Mouse (Mus musculus) limb, embryonic 11.5 days (tissue): ENCODE measurements around the gene Ctsk. TPM values are rescaled to one million over a fixed set of nuclear protein-coding genes. Genes with fewer than 3 reads are reported as not detected.
A peak's percentile ranks its signal among the peaks of the same experiment; 100 is the strongest.

ENCODE experiments used
- ATAC-seq: fragments of 200-750 bp; cut with Nextera tagmentation; 2 replicates; pipeline ENCODE4 v1.8.0; 2017; ENCODE audit warnings: low read depth; ENCODE audit not compliant: insufficient number of reproducible peaks, low FRiP score, low TSS enrichment
- DNase-seq: peaks from one replicate; pipeline ENCODE4 v3.0.0-alpha.2; 2015; ENCODE audit warnings: low spot score
- H3K27ac ChIP-seq: fragments of 300-500 bp; sonication (generic); replicated peaks from 2 replicates; pipeline ENCODE4 v1.5.1; 2014; ENCODE audit warnings: low read depth, mild to moderate bottlenecking, low read length
- H3K27me3 ChIP-seq: fragments of 300-500 bp; sonication (generic); 2 replicates; pipeline ENCODE4 v1.6.1; 2014; ENCODE audit warnings: mild to moderate bottlenecking, low read length, mixed read lengths; ENCODE audit not compliant: control insufficient read depth, insufficient read depth
- H3K36me3 ChIP-seq: fragments of 300-500 bp; sonication (generic); 2 replicates; pipeline ENCODE4 v1.6.1; 2014; ENCODE audit warnings: mild to moderate bottlenecking, low read length, moderate library complexity, mixed read lengths; ENCODE audit not compliant: control insufficient read depth, insufficient read depth
- H3K4me1 ChIP-seq: fragments of 300-500 bp; sonication (generic); 2 replicates; pipeline ENCODE4 v1.6.1; 2014; ENCODE audit warnings: low read length, mixed read lengths; ENCODE audit not compliant: control insufficient read depth, insufficient read depth
- H3K4me2 ChIP-seq: fragments of 300-500 bp; sonication (generic); 2 replicates; pipeline ENCODE4 v1.6.1; 2014; ENCODE audit warnings: low read depth, mild to moderate bottlenecking, moderate library complexity; ENCODE audit not compliant: severe bottlenecking
- H3K4me3 ChIP-seq: fragments of 300-500 bp; sonication (generic); 2 replicates; pipeline ENCODE4 v1.5.1; 2014; ENCODE audit warnings: low read depth, low read length
- H3K9ac ChIP-seq: fragments of 300-500 bp; sonication (generic); 2 replicates; pipeline ENCODE4 v1.6.1; 2014; ENCODE audit warnings: mild to moderate bottlenecking, low read length
- H3K9me3 ChIP-seq: fragments of 300-500 bp; sonication (generic); 2 replicates; pipeline ENCODE4 v1.6.1; 2016; ENCODE audit warnings: low read length; ENCODE audit not compliant: control insufficient read depth
- WGBS: fragments of 180-500 bp; shearing (Covaris S2); extraction: QIAGEN DNeasy Blood & Tissue Kit; methylation state at CpG from one replicate; pipeline ENCODE4 v1.1.7; 2014; 5-methylcytosine and 5-hydroxymethylcytosine counted together
- polyA plus RNA-seq: library from polyadenylated mRNA; unstranded; fragments of >200 nt; fragmentation: Nextera tagmentation; extraction: Ambion mirVana; gene quantifications from 2 replicates; pipeline ENCODE4 v1.2.1, GENCODE M21; 2014

The Ctsk gene
- polyA plus RNA-seq, 1 experiment from 2014 or later: 4.2 TPM

DNA sequence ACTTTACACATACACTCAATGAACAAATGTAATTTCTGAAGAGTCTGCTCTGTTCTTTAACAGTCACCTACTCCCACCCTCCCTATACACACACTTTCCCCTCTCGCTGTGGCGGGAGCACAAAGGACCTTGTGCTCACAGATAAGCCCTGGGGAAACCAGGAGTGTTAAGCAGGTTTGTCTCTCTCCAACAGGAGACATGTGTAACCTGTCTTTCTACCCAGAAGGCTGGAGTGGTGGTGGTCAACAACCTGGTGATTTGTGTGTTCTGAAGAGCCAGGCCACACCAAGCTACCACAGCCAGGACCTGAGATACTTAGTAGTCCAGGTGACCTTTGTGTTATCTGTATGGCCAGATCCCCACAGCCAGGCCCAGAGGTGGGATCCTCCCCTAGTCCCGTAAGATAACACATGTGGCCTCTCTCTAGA lies 17.6 kb downstream of the Ctsk start:
- Histone ChIP-seq H3K27me3 (no peaks in the 10 kb centered on the region), H3K4me3 (no peak overlapping the region), H3K27ac (no peak overlapping the region), H3K4me2 (no peak overlapping the region), H3K4me1 (no peaks in the 10 kb centered on the region), H3K9me3 (no peaks in the 10 kb centered on the region), H3K9ac (no peak overlapping the region), H3K36me3 (no peaks in the 10 kb centered on the region)
- ATAC-seq (0 out of 2 replicates have a peak, but pooled peaks have one; percentile 44), DNase-seq (no peak)
- WGBS: 89% methylated on average over 3 of the region's 3 CpGs

DNA sequence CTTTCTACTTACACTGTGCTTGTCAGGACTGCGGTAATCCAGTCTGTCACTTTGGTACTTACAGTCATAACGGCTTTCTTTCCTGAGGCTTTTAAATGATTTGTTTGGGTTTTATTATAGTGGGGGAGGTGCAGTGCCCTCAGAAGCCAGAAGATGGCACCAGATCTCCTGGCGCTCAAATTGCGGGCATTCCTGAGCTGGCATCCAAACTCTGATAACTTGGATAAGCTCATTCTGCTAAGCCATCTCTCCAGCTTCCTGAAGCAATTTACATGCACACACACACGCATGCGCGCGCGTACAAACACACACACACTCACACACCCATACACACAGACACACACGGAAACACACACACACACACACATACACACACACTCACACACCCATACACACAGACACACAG lies 18.4 kb downstream of the Ctsk start:
- 24% methylated on average over 10 of the region's 10 CpGs for WGBS
- ATAC-seq (no peak), DNase-seq (peak; percentile 83)
- Histone ChIP-seq H3K27me3 (no peaks in the 10 kb centered on the region), H3K27ac (no peak overlapping the region), H3K4me1 (no peaks in the 10 kb centered on the region), H3K4me3 (no peak overlapping the region), H3K9me3 (no peaks in the 10 kb centered on the region), H3K4me2 (no peak overlapping the region), H3K9ac (no peak overlapping the region), H3K36me3 (no peaks in the 10 kb centered on the region)

DNA sequence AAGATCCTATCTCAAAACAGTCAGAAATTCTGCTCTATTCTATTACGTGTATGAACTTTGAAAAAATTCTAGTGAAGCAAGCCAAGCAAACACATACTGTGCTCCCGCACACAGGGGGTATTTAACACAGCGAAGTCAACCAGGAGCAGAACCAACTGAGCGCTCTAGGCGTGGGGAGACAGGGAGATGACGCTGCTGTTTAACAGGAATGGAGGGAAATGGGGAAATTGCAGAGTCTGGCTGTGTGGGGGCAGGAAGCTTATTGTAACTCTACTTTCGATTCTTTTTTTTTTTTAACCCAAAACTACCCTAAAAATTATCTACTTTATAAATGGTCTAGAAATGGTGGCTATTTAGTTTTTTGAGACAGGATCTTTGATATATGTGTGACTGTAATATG lies 19.8 kb downstream of the Ctsk start:
- DNase-seq: no peak
- Histone ChIP-seq H3K4me1 (no peaks in the 10 kb centered on the region), H3K27ac (no peak overlapping the region), H3K4me3 (no peak overlapping the region), H3K9me3 (no peaks in the 10 kb centered on the region), H3K27me3 (no peaks in the 10 kb centered on the region), H3K36me3 (no peaks in the 10 kb centered on the region), H3K9ac (no peak overlapping the region), H3K4me2 (no peak overlapping the region)
- 82% methylated on average over 7 of the region's 7 CpGs for WGBS
- no peak for ATAC-seq

DNA sequence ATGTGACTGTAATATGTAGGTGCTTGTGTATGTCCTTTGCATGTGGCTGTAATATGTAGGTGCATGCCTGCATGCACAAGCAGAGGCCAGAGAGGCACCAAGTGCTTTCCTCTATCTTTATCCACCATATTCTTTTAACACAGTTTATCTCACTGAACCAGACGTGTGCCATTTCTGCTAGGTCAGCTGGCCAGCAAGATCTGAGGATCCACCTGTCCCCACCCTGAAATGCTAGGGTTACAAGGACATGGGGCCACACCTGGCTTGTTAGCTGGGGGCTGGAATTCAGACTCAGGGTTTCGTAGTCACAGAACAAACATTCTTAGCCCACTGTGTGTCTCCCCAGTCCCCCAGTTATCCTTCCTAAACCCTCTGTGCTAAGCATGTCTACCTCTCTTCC lies 20.3 kb downstream of the Ctsk start:
- H3K4me2 ChIP-seq: no peak overlapping the region
- no peaks in the 10 kb centered on the region for H3K36me3 ChIP-seq
- no peak overlapping the region for H3K27ac ChIP-seq
- H3K9me3 ChIP-seq: no peaks in the 10 kb centered on the region
- H3K27me3 ChIP-seq: no peaks in the 10 kb centered on the region
- H3K9ac ChIP-seq: no peak overlapping the region
- no peaks in the 10 kb centered on the region for H3K4me1 ChIP-seq
- WGBS: 74% methylated on average over 2 of the region's 2 CpGs
- H3K4me3 ChIP-seq: no peak overlapping the region
- ATAC-seq (no peak), DNase-seq (no peak)

DNA sequence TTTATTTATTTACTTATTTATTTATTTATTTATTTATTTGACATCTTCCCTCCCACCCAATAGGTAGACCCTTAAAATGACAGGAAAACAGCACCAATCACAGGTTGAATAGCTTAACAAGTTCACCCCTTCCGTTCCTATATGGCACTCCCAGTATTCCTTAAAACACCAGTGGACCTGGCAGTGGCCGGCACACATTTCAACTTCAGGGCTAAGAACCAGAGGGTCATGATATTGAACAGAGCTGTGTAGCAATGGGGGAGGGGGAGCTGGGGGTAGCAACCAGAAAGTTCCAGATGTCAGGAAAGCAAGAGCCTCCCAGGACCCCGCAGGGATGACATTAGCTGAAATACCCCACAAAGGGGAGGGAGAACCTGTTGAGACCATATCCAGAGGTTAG lies 21.0 kb downstream of the Ctsk start:
- Histone ChIP-seq H3K27me3 (no peaks in the 10 kb centered on the region), H3K9me3 (no peaks in the 10 kb centered on the region), H3K36me3 (no peaks in the 10 kb centered on the region), H3K4me3 (no peak overlapping the region), H3K4me2 (no peak overlapping the region), H3K9ac (no peak overlapping the region), H3K4me1 (no peaks in the 10 kb centered on the region), H3K27ac (no peak overlapping the region)
- ATAC-seq (no peak), DNase-seq (no peak)
- 85% methylated on average over 3 of the region's 3 CpGs for WGBS

DNA sequence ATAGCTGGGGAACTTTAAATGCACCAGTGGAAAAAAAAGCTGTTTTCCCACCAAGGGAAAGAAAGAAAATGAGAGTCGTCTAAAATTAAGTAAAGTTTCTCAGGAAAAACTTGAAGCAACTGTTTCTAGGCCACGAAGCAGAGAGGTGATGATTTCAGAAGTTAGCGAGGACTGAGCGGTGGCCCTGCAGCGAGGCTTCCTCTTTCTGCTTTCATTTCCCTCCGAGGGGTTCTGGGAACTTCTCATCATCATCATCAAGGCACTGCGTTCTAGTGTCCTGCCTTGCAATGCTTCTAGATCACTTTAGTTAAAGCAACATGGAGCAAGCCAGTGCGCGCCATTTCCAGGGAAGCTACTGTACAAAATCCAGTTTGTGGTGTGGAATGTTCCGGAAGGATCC lies 22.1 kb downstream of the Ctsk start:
- no peaks in the 10 kb centered on the region for H3K36me3 ChIP-seq
- H3K9ac ChIP-seq: no peak overlapping the region
- H3K27ac ChIP-seq: no peak overlapping the region
- ATAC-seq (no peak), DNase-seq (no peak)
- no peak overlapping the region for H3K4me3 ChIP-seq
- no peaks in the 10 kb centered on the region for H3K4me1 ChIP-seq
- no peaks in the 10 kb centered on the region for H3K9me3 ChIP-seq
- no peaks in the 10 kb centered on the region for H3K27me3 ChIP-seq
- no peak overlapping the region for H3K4me2 ChIP-seq
- 86% methylated on average over 10 of the region's 10 CpGs for WGBS

DNA sequence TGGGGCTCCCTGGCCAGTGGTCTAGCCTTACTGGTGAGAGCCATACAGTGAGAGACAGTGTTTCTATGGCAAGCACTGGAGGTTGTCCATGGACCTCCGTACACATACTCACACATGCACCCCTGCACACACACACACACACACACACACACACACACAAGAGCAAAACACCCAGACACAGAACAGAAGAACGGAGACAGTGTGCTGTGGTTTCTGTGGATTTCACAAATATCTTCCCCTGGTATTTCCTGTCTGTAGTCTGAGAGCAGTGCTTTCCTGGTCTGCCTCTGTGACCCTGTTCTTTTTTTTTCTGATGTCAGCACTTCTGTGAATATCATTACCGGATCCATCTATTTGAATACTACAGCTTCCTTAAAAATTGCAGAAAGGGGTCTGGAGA lies 24.6 kb downstream of the Ctsk start:
- H3K9ac ChIP-seq: no peak overlapping the region
- DNase-seq: no peak
- no peaks in the 10 kb centered on the region for H3K27me3 ChIP-seq
- ATAC-seq: no peak
- no peak overlapping the region for H3K4me3 ChIP-seq
- H3K36me3 ChIP-seq: no peaks in the 10 kb centered on the region
- no peaks in the 10 kb centered on the region for H3K4me1 ChIP-seq
- no peak overlapping the region for H3K4me2 ChIP-seq
- no peak overlapping the region for H3K27ac ChIP-seq
- WGBS: 90% methylated on average over 3 of the region's 3 CpGs
- H3K9me3 ChIP-seq: no peaks in the 10 kb centered on the region

DNA sequence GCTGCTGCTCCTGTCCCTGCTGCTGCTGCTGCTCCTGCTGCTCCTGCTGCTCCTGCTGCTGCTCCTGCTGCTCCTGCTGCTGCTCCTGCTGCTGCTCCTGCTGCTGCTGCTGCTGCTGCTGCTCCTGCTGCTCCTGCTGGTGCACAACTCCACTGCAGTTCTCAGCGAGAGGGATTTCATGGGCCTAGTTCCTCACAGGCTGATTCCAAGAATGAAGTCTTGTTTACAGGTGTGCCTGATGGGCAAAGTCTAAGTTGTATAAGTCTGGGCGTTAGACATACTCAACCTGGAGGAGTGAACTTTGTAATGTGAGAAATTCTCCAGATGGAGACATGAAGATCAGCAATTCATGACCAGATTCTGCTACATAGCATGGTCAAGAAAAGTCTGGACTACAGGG lies 25.6 kb downstream of the Ctsk start:
- ATAC-seq (no peak), DNase-seq (no peak)
- H3K4me1 ChIP-seq: no peaks in the 10 kb centered on the region
- no peaks in the 10 kb centered on the region for H3K27me3 ChIP-seq
- no peaks in the 10 kb centered on the region for H3K9me3 ChIP-seq
- no peaks in the 10 kb centered on the region for H3K36me3 ChIP-seq
- no peak overlapping the region for H3K9ac ChIP-seq
- H3K27ac ChIP-seq: no peak overlapping the region
- 69% methylated on average over 2 of the region's 2 CpGs for WGBS
- H3K4me3 ChIP-seq: no peak overlapping the region
- H3K4me2 ChIP-seq: no peak overlapping the region

DNA sequence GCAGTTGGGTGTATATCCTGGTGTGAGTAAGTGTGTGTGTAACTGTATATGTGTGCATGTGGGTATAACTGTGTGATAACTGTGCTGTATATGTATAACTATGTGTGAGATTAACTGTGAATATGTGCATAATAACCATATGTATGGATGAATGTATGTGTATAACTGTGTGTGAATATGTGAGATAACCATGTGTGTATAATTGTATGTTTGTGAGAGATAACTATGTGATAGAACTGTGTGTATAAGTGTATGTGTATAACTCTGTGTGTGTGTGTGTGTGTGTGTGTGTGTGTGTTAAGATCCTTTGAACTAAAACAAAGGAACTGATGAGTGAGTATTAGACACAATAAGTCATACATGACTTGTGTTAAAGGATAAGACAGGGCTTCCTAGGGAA lies 27.1 kb downstream of the Ctsk start:
- no peak for ATAC-seq
- H3K4me2 ChIP-seq: no peak overlapping the region
- H3K9me3 ChIP-seq: no peaks in the 10 kb centered on the region
- H3K27me3 ChIP-seq: no peaks in the 10 kb centered on the region
- H3K4me3 ChIP-seq: no peak overlapping the region
- H3K36me3 ChIP-seq: no peaks in the 10 kb centered on the region
- H3K4me1 ChIP-seq: no peaks in the 10 kb centered on the region
- no peak overlapping the region for H3K27ac ChIP-seq
- no peak for DNase-seq
- H3K9ac ChIP-seq: no peak overlapping the region
